ENCODE assay signal across 12 mouse cellular contexts in the genomic region with DNA sequence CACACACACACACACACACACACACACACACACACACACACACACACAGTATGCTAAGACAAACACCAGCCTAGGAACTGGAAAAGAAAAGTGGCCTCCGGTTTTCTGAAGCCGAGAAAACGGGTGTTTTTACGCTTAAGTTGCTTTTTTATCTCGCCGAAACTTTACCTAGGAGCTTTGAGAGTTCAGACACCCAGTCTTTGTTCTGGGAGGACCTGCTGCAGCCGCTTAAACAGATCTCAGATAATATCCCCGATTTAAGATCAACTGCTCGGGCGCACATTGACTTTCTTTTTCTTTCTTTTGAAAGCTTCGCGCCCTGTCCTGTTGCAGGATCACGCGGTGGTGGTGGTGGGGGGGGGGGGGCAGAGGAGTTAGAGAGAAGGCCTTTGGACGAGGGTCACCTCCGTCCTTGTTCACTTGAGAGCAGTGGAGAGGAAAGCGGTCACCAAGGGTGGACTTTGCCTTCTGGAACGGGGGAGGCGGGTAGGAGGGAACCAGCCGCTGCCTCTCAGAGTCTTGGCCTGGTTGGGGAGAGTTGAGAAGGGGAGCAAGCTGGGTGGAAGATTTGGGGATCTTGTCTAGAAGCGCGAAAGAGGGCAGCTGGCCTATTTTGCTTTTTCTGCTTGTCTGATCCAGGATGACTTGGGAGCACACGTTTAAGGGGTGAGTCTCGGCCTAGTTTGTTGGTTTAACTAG. TPM values are rescaled to one million over a fixed set of nuclear protein-coding genes. Genes with fewer than 3 reads are reported as not detected.
DNase-seq lines count a peak whose midpoint lies in the region; ATAC-seq and TF ChIP-seq lines count a peak whose summit lies in the region.
"Had no signal": no experiment of that assay in that cellular context is flagged by ENCODE, and none has a peak within 500 bp of the region (broad histone marks: within the 10 kb centered on the region; RNA-seq: fewer than 3 reads in every experiment).

No protein-coding gene starts in this region.

- H3K9ac ChIP-seq in heart, embryonic 13.5 days, result peak overlapping the region; percentile 67
- H3K9ac ChIP-seq in heart, adult 2 months (ENCODE audit: low read depth, low read length), result no peak overlapping the region
- no peak overlapping the region for H3K9ac ChIP-seq in liver, postnatal 0 days (replicated peaks)
- H3K9ac ChIP-seq: forebrain, embryonic 13.5 days had no signal

- H3K4me1 ChIP-seq in heart, embryonic 13.5 days, result peaks cover 20% of the 10 kb centered on the region
- no peaks in the 10 kb centered on the region for H3K4me1 ChIP-seq in heart, adult 2 months (ENCODE audit: control insufficient read depth, insufficient read depth, low read length)
- H3K4me1 ChIP-seq in kidney, adult 2 months (ENCODE audit: control insufficient read depth, insufficient read depth, low read length), result no peaks in the 10 kb centered on the region; the same call in 1 of the 2 replicates
- H3K4me1 ChIP-seq in liver, postnatal 0 days (ENCODE audit: insufficient read depth), result peaks cover 4% of the 10 kb centered on the region
- H3K4me1 ChIP-seq in thymus, adult 2 months (replicated peaks; ENCODE audit: control insufficient read depth, insufficient read depth, low read length), result no peaks in the 10 kb centered on the region

- no peak for TF ChIP-seq CTCF in heart, adult 2 months (IDR thresholded peaks at IDR 0.05)
- TF ChIP-seq CTCF in kidney, adult 2 months (conservative IDR thresholded peaks at IDR 0.05; ENCODE audit: insufficient read depth, insufficient read length, low read depth, low read length), result no peak
- TF ChIP-seq CTCF in liver, postnatal 0 days (IDR thresholded peaks at IDR 0.05; ENCODE audit: low read depth), result no peak
- TF ChIP-seq CTCF in thymus, adult 2 months (IDR thresholded peaks at IDR 0.05; ENCODE audit: borderline replicate concordance, control insufficient read depth, extremely low read depth, insufficient read depth, low read length, poor library complexity), result no peak

- ATAC-seq in heart, embryonic 13.5 days (ENCODE audit: extremely low read depth, insufficient number of reproducible peaks, low FRiP score, low TSS enrichment), result no peak
- ATAC-seq in liver, postnatal 0 days, result no peak
- ATAC-seq in erythroblast, adult 5-6 weeks (replicated peaks; ENCODE audit: low FRiP score, poor library complexity, severe bottlenecking), result no peak
- ATAC-seq: activated CD4-positive, CD25-positive, alpha-beta regulatory T cell, adult 4 months; CD4-positive, CD25-positive, alpha-beta regulatory T cell, adult 4 months; forebrain, embryonic 13.5 days; inflammation-experienced regulatory T-cells, adult 6 months had no signal

- intact Hi-C loops in heart, adult 2 months (cut with DNase I), result no loop called here

- H3K27ac ChIP-seq in heart, embryonic 13.5 days (replicated peaks), result peak overlapping the region; percentile 33
- H3K27ac ChIP-seq in heart, adult 2 months, result no peak overlapping the region
- peak overlapping the region; percentile 88 for H3K27ac ChIP-seq in kidney, adult 2 months (ENCODE audit: insufficient read depth, low read depth, low read length)
- no peak overlapping the region for H3K27ac ChIP-seq in liver, postnatal 0 days (ENCODE audit: low read depth)
- H3K27ac ChIP-seq in thymus, adult 2 months (ENCODE audit: control insufficient read depth, insufficient read depth, low read length), result no peak overlapping the region
- H3K27ac ChIP-seq: forebrain, embryonic 13.5 days had no signal

- no peak for TF ChIP-seq POLR2A in heart, adult 2 months (IDR thresholded peaks at IDR 0.05; ENCODE audit: insufficient read depth, low read depth, low read length)
- no peak for TF ChIP-seq POLR2A in kidney, adult 2 months (IDR thresholded peaks at IDR 0.05; ENCODE audit: low read depth, low read length)
- no peak for TF ChIP-seq POLR2A in thymus, adult 2 months (IDR thresholded peaks at IDR 0.05; ENCODE audit: control insufficient read depth, extremely low read depth, insufficient read depth, low read length, poor library complexity)

- H3K27me3 ChIP-seq in heart, embryonic 13.5 days (replicated peaks), result peaks cover 92% of the 10 kb centered on the region
- peaks cover 25% of the 10 kb centered on the region for H3K27me3 ChIP-seq in heart, adult 2 months (ENCODE audit: control insufficient read depth, insufficient read depth, low read length)
- H3K27me3 ChIP-seq in kidney, adult 2 months (replicated peaks; ENCODE audit: control insufficient read depth, insufficient read depth, low read length), result peaks cover 9% of the 10 kb centered on the region
- peaks cover 93% of the 10 kb centered on the region for H3K27me3 ChIP-seq in liver, postnatal 0 days (ENCODE audit: insufficient read depth, low read length)
- H3K27me3 ChIP-seq in thymus, adult 2 months (ENCODE audit: control insufficient read depth, insufficient read depth, low read length), result peaks cover 38% of the 10 kb centered on the region

- no peak for DNase-seq in heart, adult 2 months
- DNase-seq in embryo, embryonic 10.5 days (ENCODE audit: low spot score), result peak; percentile 57
- DNase-seq in kidney, adult 2 months, result peak; percentile 90
- no peak for DNase-seq in liver, postnatal 0 days
- no peak for DNase-seq in thymus, adult 2 months
- DNase-seq in natural killer cell, adult 2 months (ENCODE audit: low spot score in 2 of 2), result no peak

- H3K9me3 ChIP-seq in heart, embryonic 13.5 days, result no peaks in the 10 kb centered on the region
- no peaks in the 10 kb centered on the region for H3K9me3 ChIP-seq in liver, postnatal 0 days (ENCODE audit: low read length)
- H3K9me3 ChIP-seq: forebrain, embryonic 13.5 days had no signal

- H3K4me3 ChIP-seq in heart, embryonic 13.5 days, result peak overlapping the region; percentile 50
- H3K4me3 ChIP-seq in heart, adult 2 months, result no peak overlapping the region
- H3K4me3 ChIP-seq in kidney, adult 2 months (ENCODE audit: insufficient read depth, low read depth, low read length), result peak overlapping the region; percentile 44
- peak overlapping the region; percentile 19; the same call in 1 of the 2 replicates for H3K4me3 ChIP-seq in liver, postnatal 0 days (ENCODE audit: low read depth, low read length)
- no peak overlapping the region for H3K4me3 ChIP-seq in thymus, adult 2 months (ENCODE audit: control insufficient read depth, insufficient read depth, low read length)
- H3K4me3 ChIP-seq: forebrain, embryonic 13.5 days had no signal

- no peak for TF ChIP-seq EP300 in heart, adult 2 months (IDR thresholded peaks at IDR 0.05; ENCODE audit: insufficient read depth, low read depth, low read length)
- no peak for TF ChIP-seq EP300 in liver, postnatal 0 days (IDR thresholded peaks at IDR 0.05; ENCODE audit: low read depth)

- 4% methylated on average over 24 of the region's 24 CpGs for WGBS in heart, embryonic 13.5 days
- 21% methylated on average over 24 of the region's 24 CpGs for WGBS in heart, adult 2 months
- 13% methylated on average over 24 of the region's 24 CpGs for WGBS in kidney, adult 2 months
- WGBS in liver, postnatal 0 days (ENCODE audit: insufficient replicate concordance), result 10% methylated on average over 24 of the region's 24 CpGs
- 14% methylated on average over 24 of the region's 24 CpGs for WGBS in thymus, adult 2 months

- peak overlapping the region; percentile 67 for H3K4me2 ChIP-seq in heart, embryonic 13.5 days
- H3K4me2 ChIP-seq in liver, postnatal 0 days (ENCODE audit: low read depth, low read length), result peak overlapping the region; percentile 48
- H3K4me2 ChIP-seq: forebrain, embryonic 13.5 days had no signal

- no peaks in the 10 kb centered on the region for H3K79me2 ChIP-seq in heart, adult 2 months (replicated peaks; ENCODE audit: control insufficient read depth, insufficient read depth, low read length)

- no peaks in the 10 kb centered on the region for H3K36me3 ChIP-seq in heart, embryonic 13.5 days
- no peaks in the 10 kb centered on the region for H3K36me3 ChIP-seq in heart, adult 2 months (ENCODE audit: control insufficient read depth, insufficient read depth, low read length)
- H3K36me3 ChIP-seq in kidney, adult 2 months (ENCODE audit: control insufficient read depth, insufficient read depth, low read length), result no peaks in the 10 kb centered on the region
- H3K36me3 ChIP-seq in liver, postnatal 0 days (replicated peaks; ENCODE audit: insufficient read depth, low read length), result no peaks in the 10 kb centered on the region
- no peaks in the 10 kb centered on the region for H3K36me3 ChIP-seq in thymus, adult 2 months (ENCODE audit: control insufficient read depth, insufficient read depth, low read length)

RNA-seq across cellular contexts. Expression of a gene that starts 21.2 kb away (rescaled TPM):
- 29.2 and 30.1 TPM in 2 replicates for polyA plus RNA-seq in heart, embryonic 13.5 days (2015; fragmentation: Nextera tagmentation; extraction: Ambion mirVana)
- under 1 TPM; 0.30 to 0.76 TPM for total RNA-seq in heart, adult 2 months (2021)
- polyA plus RNA-seq in heart, adult 2 months (2012; rRNA removed), result 1.8 and 2.7 TPM in 2 replicates
- 9.9 and 10.5 TPM in 2 replicates for polyA plus RNA-seq in kidney, adult 2 months (2012; rRNA removed)
- 0.20 and 0.33 TPM in 2 replicates for polyA plus RNA-seq in liver, postnatal 0 days (2015; fragmentation: Nextera tagmentation; extraction: Ambion mirVana)
- not detected in 2 replicates for total RNA-seq in erythroblast, adult 5-6 weeks (2015; ENCODE audit: low replicate concordance)
- not detected in 2 replicates for total RNA-seq in erythroblast, adult 5-6 weeks (2017; ENCODE audit: low replicate concordance)
- polyA plus RNA-seq in thymus, adult 2 months (2012; rRNA removed), result 0.19 and 0.26 TPM in 2 replicates
- polyA plus RNA-seq: activated CD4-positive, CD25-positive, alpha-beta regulatory T cell, adult 4 months had no signal

Comparison
In these comparisons a context has a peak if more than half of its experiments do, and no peak if none do; other contexts are left out.
1. H3K27ac ChIP-seq: peak in heart, embryonic 13.5 days (single experiment) and kidney, adult 2 months (single experiment); none in heart, adult 2 months (single experiment), liver, postnatal 0 days (single experiment) and thymus, adult 2 months (single experiment).
2. H3K4me3 ChIP-seq: peak in heart, embryonic 13.5 days (single experiment), kidney, adult 2 months (single experiment) and liver, postnatal 0 days (single experiment); none in heart, adult 2 months (single experiment) and thymus, adult 2 months (single experiment).
3. DNase-seq: peak in embryo, embryonic 10.5 days (single experiment) and kidney, adult 2 months (single experiment); none in heart, adult 2 months (0 of 2), liver, postnatal 0 days (single experiment), thymus, adult 2 months (single experiment) and natural killer cell, adult 2 months (0 of 2).